Comparison of ENCODE assay signal across 9 mouse cellular contexts in the genomic region with DNA sequence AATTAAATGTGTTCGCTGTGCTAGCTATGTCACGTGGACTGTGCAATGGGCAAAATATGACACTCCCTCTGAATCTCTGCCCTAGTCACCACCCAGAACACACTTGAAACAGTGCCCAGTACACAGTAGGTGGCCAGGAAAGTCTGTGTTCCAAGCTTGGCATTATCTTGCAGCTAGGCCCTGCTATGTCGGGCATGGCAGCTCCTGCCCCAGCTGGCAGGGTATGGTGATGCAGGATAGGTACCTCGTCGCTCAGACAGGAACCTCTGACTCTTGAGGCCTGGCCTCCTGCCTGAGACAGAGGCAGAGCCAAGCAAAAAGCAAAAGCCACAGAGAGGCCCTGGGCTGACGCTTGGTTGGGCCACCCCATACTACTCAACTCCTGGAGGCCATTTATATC. TPM values are rescaled to one million over a fixed set of nuclear protein-coding genes. Genes with fewer than 3 reads are reported as not detected.
DNase-seq lines count a peak whose midpoint lies in the region; ATAC-seq lines count a peak whose summit lies in the region.
"Had no signal": no experiment of that assay in that cellular context is flagged by ENCODE, and none has a peak within 500 bp of the region (broad histone marks: within the 10 kb centered on the region; RNA-seq: fewer than 3 reads in every experiment).

No protein-coding gene starts in this region.

- 47% methylated on average over 6 of the region's 6 CpGs for WGBS in forebrain, embryonic 16.5 days
- 74% methylated on average over 6 of the region's 6 CpGs for WGBS in forebrain, embryonic 12.5 days
- WGBS in midbrain, embryonic 14.5 days: 80% methylated on average over 6 of the region's 6 CpGs
- WGBS in midbrain, embryonic 16.5 days: 65% methylated on average over 6 of the region's 6 CpGs

- no peak for ATAC-seq in forebrain, embryonic 16.5 days
- ATAC-seq in forebrain, embryonic 12.5 days (ENCODE audit: low FRiP score): no peak
- no peak for ATAC-seq in midbrain, embryonic 14.5 days (ENCODE audit: low FRiP score, low TSS enrichment)
- ATAC-seq in midbrain, embryonic 16.5 days: no peak
- ATAC-seq in megakaryocyte-erythroid progenitor cell, adult 5-6 weeks (replicated peaks; ENCODE audit: low FRiP score, low TSS enrichment, poor library complexity, severe bottlenecking): peak; percentile 32; the same call in 1 of the 2 replicates

- H3K9me3 ChIP-seq in forebrain, embryonic 16.5 days (ENCODE audit: control insufficient read depth, low read length): no peaks in the 10 kb centered on the region
- no peaks in the 10 kb centered on the region for H3K9me3 ChIP-seq in forebrain, embryonic 12.5 days
- no peaks in the 10 kb centered on the region for H3K9me3 ChIP-seq in midbrain, embryonic 14.5 days (ENCODE audit: control insufficient read depth, low read length)
- H3K9me3 ChIP-seq in midbrain, embryonic 16.5 days (replicated peaks; ENCODE audit: control insufficient read depth, low read length, poor library complexity, severe bottlenecking): no peaks in the 10 kb centered on the region
- H3K9me3 ChIP-seq: neural tube, embryonic 13.5 days had no signal

- H3K9ac ChIP-seq in forebrain, embryonic 16.5 days (replicated peaks; ENCODE audit: low read depth, low read length): 0 out of 2 replicates have a peak overlapping the region, but pooled peaks have one; percentile 5
- no peak overlapping the region for H3K9ac ChIP-seq in forebrain, embryonic 12.5 days
- H3K9ac ChIP-seq in midbrain, embryonic 14.5 days (replicated peaks; ENCODE audit: low read length): no peak overlapping the region
- H3K9ac ChIP-seq in midbrain, embryonic 16.5 days (ENCODE audit: low read depth, low read length): no peak overlapping the region
- H3K9ac ChIP-seq: neural tube, embryonic 13.5 days had no signal

- H3K27me3 ChIP-seq in forebrain, embryonic 16.5 days (replicated peaks; ENCODE audit: control insufficient read depth, insufficient read depth, low read length): no peaks in the 10 kb centered on the region
- H3K27me3 ChIP-seq in forebrain, embryonic 12.5 days: peaks cover 55% of the 10 kb centered on the region
- H3K27me3 ChIP-seq in midbrain, embryonic 14.5 days (ENCODE audit: control insufficient read depth, insufficient read depth, low read length): peaks cover 7% of the 10 kb centered on the region; the same call in 1 of the 2 replicates
- no peaks in the 10 kb centered on the region for H3K27me3 ChIP-seq in midbrain, embryonic 16.5 days (ENCODE audit: control insufficient read depth, insufficient read depth, low read depth, low read length)

- DNase-seq in midbrain, embryonic 14.5 days: no peak
- peak; percentile 57 for DNase-seq in fibroblast of lung, adult 2 months (ENCODE audit: low read depth)
- DNase-seq in kidney, adult 18-20 months: no peak
- DNase-seq in frontal cortex, postnatal 25 days (ENCODE audit: low spot score in 2 of 2): no peak

- no peak overlapping the region for H3K4me2 ChIP-seq in forebrain, embryonic 16.5 days (ENCODE audit: low read length)
- H3K4me2 ChIP-seq in forebrain, embryonic 12.5 days: no peak overlapping the region
- no peak overlapping the region for H3K4me2 ChIP-seq in midbrain, embryonic 14.5 days (ENCODE audit: low read length)
- H3K4me2 ChIP-seq in midbrain, embryonic 16.5 days (ENCODE audit: low read length): no peak overlapping the region
- H3K4me2 ChIP-seq: neural tube, embryonic 13.5 days had no signal

- H3K4me3 ChIP-seq in forebrain, embryonic 16.5 days (replicated peaks; ENCODE audit: low read length): no peak overlapping the region
- no peak overlapping the region for H3K4me3 ChIP-seq in forebrain, embryonic 12.5 days (replicated peaks)
- H3K4me3 ChIP-seq in midbrain, embryonic 14.5 days (replicated peaks; ENCODE audit: low read depth, low read length): no peak overlapping the region
- H3K4me3 ChIP-seq in midbrain, embryonic 16.5 days (ENCODE audit: low read depth, low read length): no peak overlapping the region
- H3K4me3 ChIP-seq: neural tube, embryonic 13.5 days had no signal

- peaks cover 43% of the 10 kb centered on the region for H3K4me1 ChIP-seq in forebrain, embryonic 16.5 days (replicated peaks; ENCODE audit: control insufficient read depth, insufficient read depth, low read length)
- H3K4me1 ChIP-seq in forebrain, embryonic 12.5 days: peaks cover 44% of the 10 kb centered on the region
- H3K4me1 ChIP-seq in midbrain, embryonic 14.5 days (ENCODE audit: control insufficient read depth, insufficient read depth, low read length): peaks cover 43% of the 10 kb centered on the region
- peaks cover 39% of the 10 kb centered on the region for H3K4me1 ChIP-seq in midbrain, embryonic 16.5 days (ENCODE audit: control insufficient read depth, insufficient read depth, low read length)

- no peaks in the 10 kb centered on the region for H3K36me3 ChIP-seq in forebrain, embryonic 16.5 days (ENCODE audit: control insufficient read depth, insufficient read depth)
- H3K36me3 ChIP-seq in forebrain, embryonic 12.5 days (replicated peaks): no peaks in the 10 kb centered on the region
- H3K36me3 ChIP-seq in midbrain, embryonic 14.5 days (ENCODE audit: control insufficient read depth, insufficient read depth, low read length): no peaks in the 10 kb centered on the region
- no peaks in the 10 kb centered on the region for H3K36me3 ChIP-seq in midbrain, embryonic 16.5 days (ENCODE audit: control insufficient read depth, insufficient read depth, low read length)
- H3K36me3 ChIP-seq: neural tube, embryonic 13.5 days had no signal

- H3K27ac ChIP-seq in forebrain, embryonic 16.5 days (ENCODE audit: low read length): no peak overlapping the region
- H3K27ac ChIP-seq in forebrain, embryonic 12.5 days: no peak overlapping the region
- H3K27ac ChIP-seq in midbrain, embryonic 14.5 days (replicated peaks; ENCODE audit: low read depth, low read length): 0 out of 2 replicates have a peak overlapping the region, but pooled peaks have one; percentile 16
- no peak overlapping the region for H3K27ac ChIP-seq in midbrain, embryonic 16.5 days (ENCODE audit: low read length)
- H3K27ac ChIP-seq: neural tube, embryonic 13.5 days had no signal

RNA-seq across cellular contexts. Expression of a gene that starts 57.9 kb away (rescaled TPM):
- polyA plus RNA-seq in forebrain, embryonic 16.5 days (2015; fragmentation: Nextera tagmentation; extraction: Ambion mirVana): 28.0 and 29.7 TPM in 2 replicates
- polyA plus RNA-seq in forebrain, embryonic 12.5 days (2016; fragmentation: Nextera tagmentation; extraction: Ambion mirVana): 23.7 and 25.0 TPM in 2 replicates
- 34.0 and 35.1 TPM in 2 replicates for polyA plus RNA-seq in midbrain, embryonic 14.5 days (2014; fragmentation: Nextera tagmentation; extraction: Ambion mirVana)
- 28.1 and 31.6 TPM in 2 replicates for polyA plus RNA-seq in midbrain, embryonic 16.5 days (2015; fragmentation: Nextera tagmentation; extraction: Ambion mirVana)
- total RNA-seq in megakaryocyte-erythroid progenitor cell, adult 5-6 weeks (2014; fragmentation: Nextera tagmentation): 27.1 and 32.2 TPM in 2 replicates
- total RNA-seq in megakaryocyte-erythroid progenitor cell, adult 5-6 weeks (2017): 15.8 and 18.0 TPM in 2 replicates
